Mouse (Mus musculus) heart, embryonic 10.5 days (tissue): ENCODE measurements around the gene Slc26a10. TPM values are rescaled to one million over a fixed set of nuclear protein-coding genes. Genes with fewer than 3 reads are reported as not detected.
"Not testable (repeated sequence)": the region's sequence is repeated elsewhere in the genome, so short reads cannot be mapped to it uniquely, and the experiment has no call there.

ENCODE experiments used
- DNase-seq: peaks from one replicate; pipeline ENCODE4 v3.0.0-alpha.2; 2017; ENCODE audit warnings: low spot score
- H3K27ac ChIP-seq: fragments of 300-500 bp; sonication (generic); 2 replicates; pipeline ENCODE4 v1.5.1; 2016; ENCODE audit warnings: mild to moderate bottlenecking
- H3K27me3 ChIP-seq: fragments of 300-500 bp; sonication (generic); 2 replicates; pipeline ENCODE4 v1.6.1; 2016; ENCODE audit warnings: mild to moderate bottlenecking; ENCODE audit not compliant: poor library complexity, insufficient read depth, severe bottlenecking
- H3K36me3 ChIP-seq: fragments of 300-500 bp; sonication (generic); 2 replicates; pipeline ENCODE4 v1.6.1; 2016; ENCODE audit warnings: mild to moderate bottlenecking, moderate library complexity
- H3K4me1 ChIP-seq: fragments of 300-500 bp; sonication (generic); 2 replicates; pipeline ENCODE4 v1.6.1; 2016; ENCODE audit warnings: mild to moderate bottlenecking
- H3K4me3 ChIP-seq: fragments of 300-500 bp; sonication (generic); 2 replicates; pipeline ENCODE4 v1.5.1; 2016; ENCODE audit warnings: mild to moderate bottlenecking, moderate library complexity
- H3K9me3 ChIP-seq: fragments of 300-500 bp; sonication (generic); 2 replicates; pipeline ENCODE4 v1.6.1; 2016; ENCODE audit warnings: mild to moderate bottlenecking, moderate library complexity
- WGBS: fragments of 180-500 bp; shearing (Covaris S2); methylation state at CpG from one replicate; pipeline ENCODE4 v1.1.7; 2016; 5-methylcytosine and 5-hydroxymethylcytosine counted together
- polyA plus RNA-seq: library from polyadenylated mRNA; unstranded; fragments of >200 nt; fragmentation: Nextera tagmentation; extraction: Ambion mirVana; gene quantifications from 2 replicates; pipeline ENCODE4 v1.2.1, GENCODE M21; 2016

The Slc26a10 gene
- polyA plus RNA-seq, 1 experiment from 2014 or later = 9.2 TPM

GRCm38 (mm10) chr10:127196392-127196791, 15.9 kb upstream of the Slc26a10 start:
- Histone ChIP-seq H3K27ac (peak overlapping the region; percentile 97), H3K4me3 (peak overlapping the region; percentile 94), H3K9me3 (no peaks in the 10 kb centered on the region), H3K4me1 (peaks cover 56% of the 10 kb centered on the region), H3K36me3 (peaks cover 49% of the 10 kb centered on the region), H3K27me3 (no peaks in the 10 kb centered on the region)
- DNase-seq = peak; percentile 92
- WGBS = 4% methylated on average over 5 of the region's 5 CpGs

GRCm38 (mm10) chr10:127195328-127196129, 15.1 kb upstream of the Slc26a10 start, which contains the start of gene Dtx3:
Dtx3 (minus strand) TSS chr10:127195728.
- WGBS = under 1% methylated on average over 40 of the region's 47 CpGs
- H3K27ac ChIP-seq = peak within 1 kb of the TSS; percentile 97
- H3K36me3 ChIP-seq = peaks cover 45% of the 10 kb centered on the region
- peak within 1 kb of the TSS; percentile 94 for H3K4me3 ChIP-seq
- DNase-seq = no peak
- no peaks in the 10 kb centered on the region for H3K9me3 ChIP-seq
- H3K27me3 ChIP-seq = no peaks in the 10 kb centered on the region
- H3K4me1 ChIP-seq = peaks cover 65% of the 10 kb centered on the region

GRCm38 (mm10) chr10:127194428-127195327, 14.2 kb upstream of the Slc26a10 start:
- H3K4me1 ChIP-seq = peaks cover 73% of the 10 kb centered on the region
- WGBS = 14% methylated on average over 22 of the region's 22 CpGs
- no peak for DNase-seq
- peaks cover 36% of the 10 kb centered on the region for H3K36me3 ChIP-seq
- no peaks in the 10 kb centered on the region for H3K9me3 ChIP-seq
- peak overlapping the region; percentile 94 for H3K4me3 ChIP-seq
- no peaks in the 10 kb centered on the region for H3K27me3 ChIP-seq
- peak overlapping the region; percentile 97 for H3K27ac ChIP-seq

GRCm38 (mm10) chr10:127193011-127193410, 12.6 kb upstream of the Slc26a10 start:
- H3K4me1 ChIP-seq = peaks cover 86% of the 10 kb centered on the region

DNA sequence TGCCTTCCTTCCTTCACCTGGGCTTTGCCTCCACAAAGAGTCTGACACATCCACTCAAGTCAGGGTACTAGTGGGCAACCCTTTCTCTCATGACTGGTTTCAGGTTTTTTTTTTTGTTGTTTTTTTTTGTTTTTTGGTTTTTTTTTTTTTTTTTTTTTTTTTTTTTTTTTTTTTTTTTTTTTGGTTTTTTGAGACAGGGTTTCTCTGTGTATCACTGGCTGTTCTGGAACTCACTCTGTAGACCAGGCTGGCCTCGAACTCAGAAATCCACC, 11.5 kb upstream of the Slc26a10 start:
- H3K4me3 ChIP-seq, H3K9me3 ChIP-seq, H3K27ac ChIP-seq, DNase-seq, H3K27me3 ChIP-seq: not testable (repeated sequence)
- 41% methylated on average over 1 of the region's 1 CpGs for WGBS
- H3K4me1 ChIP-seq = peaks cover 86% of the 10 kb centered on the region
- H3K36me3 ChIP-seq = peaks cover 13% of the 10 kb centered on the region

More at GRCm38 (mm10) chr10:127193011-127193410, 12.6 kb upstream of the Slc26a10 start:
- H3K27me3 ChIP-seq = no peaks in the 10 kb centered on the region; the same call in 1 of the 2 replicates
- peaks cover 19% of the 10 kb centered on the region for H3K36me3 ChIP-seq
- DNase-seq = no peak
- H3K27ac ChIP-seq = peak overlapping the region; percentile 43; the same call in 1 of the 2 replicates
- no peak overlapping the region for H3K4me3 ChIP-seq
- H3K9me3 ChIP-seq = no peaks in the 10 kb centered on the region
- 84% methylated on average over 9 of the region's 9 CpGs for WGBS

- 62% methylated on average over 19 of the region's 19 CpGs for WGBS
- Histone ChIP-seq H3K36me3 (peaks cover 18% of the 10 kb centered on the region), H3K4me3 (0 out of 2 replicates have a peak overlapping the region, but pooled peaks have one; percentile 81), H3K27me3 (no peaks in the 10 kb centered on the region; the same call in none of the 2 replicates), H3K9me3 (no peaks in the 10 kb centered on the region), H3K27ac (no peak overlapping the region; the same call in 1 of the 2 replicates), H3K4me1 (peaks cover 80% of the 10 kb centered on the region)
- no peak for DNase-seq
Observed at GRCm38 (mm10) chr10:127191191-127192056, 11.0 kb upstream of the Slc26a10 start.

DNA sequence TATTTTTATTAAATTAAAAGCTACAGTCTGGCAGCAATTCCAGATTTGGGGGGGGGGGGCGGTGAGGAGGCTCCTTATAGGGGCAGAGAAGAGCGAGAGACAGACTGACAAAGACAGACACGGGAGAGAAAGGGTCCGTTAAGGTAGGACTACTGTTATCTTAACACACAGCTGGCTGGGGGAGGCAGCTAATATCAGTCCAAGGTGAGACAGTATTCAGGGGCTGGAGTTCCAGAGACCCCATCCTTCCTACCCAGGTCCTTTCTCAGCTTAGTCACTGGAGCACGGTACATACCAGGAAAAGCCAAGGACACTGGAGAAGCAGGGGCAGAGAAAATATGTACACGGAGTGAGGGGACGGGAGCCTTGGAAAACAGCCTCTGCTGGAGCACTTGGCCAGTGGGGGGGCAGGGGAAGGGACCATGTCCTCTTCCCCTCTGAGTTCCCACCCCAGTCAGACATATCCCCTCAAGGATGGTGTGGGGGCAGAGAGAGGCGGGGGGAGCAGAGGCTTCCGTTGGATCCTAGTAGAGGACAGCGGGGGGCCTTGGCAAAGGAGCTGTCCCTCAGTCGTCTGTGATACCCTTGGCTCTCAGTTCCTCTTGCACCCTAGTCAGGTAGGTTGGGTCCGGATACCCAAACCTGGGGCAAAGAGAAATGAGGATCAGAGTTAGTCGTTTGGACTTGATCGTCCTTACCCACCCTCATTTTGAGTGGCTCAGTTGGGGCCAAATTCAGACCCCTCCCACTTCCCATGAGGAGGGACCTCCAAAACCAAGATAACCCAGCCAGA, 10.1 kb upstream of the Slc26a10 start:
- peaks cover 2% of the 10 kb centered on the region for H3K27me3 ChIP-seq
- DNase-seq = no peak
- peaks cover 19% of the 10 kb centered on the region for H3K36me3 ChIP-seq
- peaks cover 73% of the 10 kb centered on the region for H3K4me1 ChIP-seq
- WGBS = 27% methylated on average over 14 of the region's 14 CpGs
- H3K9me3 ChIP-seq = no peaks in the 10 kb centered on the region
- H3K27ac ChIP-seq = peak overlapping the region; percentile 92
- H3K4me3 ChIP-seq = peak overlapping the region; percentile 81

DNA sequence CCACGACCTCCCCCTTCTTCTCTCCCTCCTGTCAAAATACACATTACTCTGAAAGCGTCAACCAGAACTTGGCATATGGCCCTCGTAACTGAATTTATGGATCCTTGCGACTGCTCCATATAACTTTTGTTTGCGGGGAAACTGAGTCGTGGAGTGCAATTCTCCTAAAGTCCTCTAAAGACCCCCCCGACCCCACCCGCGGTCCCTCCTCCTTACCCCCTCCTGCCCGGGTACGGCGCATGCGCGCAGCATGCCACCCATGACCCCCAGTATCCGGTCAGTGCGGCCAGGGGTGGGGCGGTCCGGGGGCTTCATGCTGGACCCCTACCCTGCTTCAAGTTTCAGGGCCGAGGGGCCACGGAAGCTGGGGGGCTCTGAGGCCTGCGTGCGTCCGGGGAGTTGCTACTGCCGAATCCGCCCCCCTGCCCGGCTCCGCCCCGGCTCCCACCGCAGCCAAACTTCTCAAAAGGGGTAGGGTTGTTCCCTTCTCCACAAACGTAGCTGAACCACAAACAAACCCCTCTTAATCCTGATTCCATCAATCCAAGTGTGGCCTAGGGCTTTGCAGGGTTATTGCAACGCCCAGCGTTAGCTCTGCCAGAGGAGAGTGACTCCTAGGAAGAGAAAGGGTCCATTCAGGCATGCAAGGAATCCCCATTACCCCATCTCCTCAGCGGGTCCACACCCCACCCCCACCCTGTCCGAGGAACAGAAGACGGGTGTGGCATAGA, 9.4 kb upstream of the Slc26a10 start, which contains the start of gene Arhgef25:
TSS of gene Arhgef25 (minus strand) at position 433 of the 731 bp plus-strand sequence.
- H3K9me3 ChIP-seq = no peaks in the 10 kb centered on the region
- WGBS = 1% methylated on average over 35 of the region's 35 CpGs
- peak within 1 kb of the TSS; percentile 81 for H3K4me3 ChIP-seq
- peaks cover 65% of the 10 kb centered on the region for H3K4me1 ChIP-seq
- peaks cover 22% of the 10 kb centered on the region for H3K36me3 ChIP-seq
- H3K27me3 ChIP-seq = peaks cover 10% of the 10 kb centered on the region
- no peak for DNase-seq
- H3K27ac ChIP-seq = peak within 1 kb of the TSS; percentile 92

DNA sequence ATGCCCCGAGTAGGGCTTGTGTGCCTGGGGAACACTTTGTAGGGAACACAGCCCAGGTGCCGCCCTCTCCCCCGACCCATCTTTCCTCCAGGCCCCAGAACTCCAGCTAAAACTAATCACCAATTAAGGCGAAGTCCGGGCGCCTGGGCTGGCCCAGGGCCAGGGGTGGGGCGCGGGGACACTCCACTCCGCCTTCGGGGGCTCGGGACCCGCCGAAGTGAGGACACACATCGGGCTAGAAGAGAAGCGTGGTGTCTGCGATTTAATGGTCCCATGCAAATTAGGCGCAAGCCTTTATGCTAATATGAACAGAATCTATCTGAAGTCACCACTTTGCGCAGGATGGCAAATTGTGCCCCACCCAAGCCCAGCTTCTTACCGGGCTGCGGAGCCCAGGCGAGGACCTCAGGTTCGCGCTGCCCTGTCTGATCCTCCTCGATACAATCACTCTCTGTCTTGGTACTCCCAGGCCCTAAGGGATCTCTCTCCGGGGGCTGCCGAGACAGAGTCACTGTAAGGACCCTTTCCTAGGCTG, 8.7 kb upstream of the Slc26a10 start:
- WGBS = 1% methylated on average over 26 of the region's 26 CpGs
- peaks cover 62% of the 10 kb centered on the region for H3K4me1 ChIP-seq
- DNase-seq = no peak
- H3K27ac ChIP-seq = peak overlapping the region; percentile 92
- H3K27me3 ChIP-seq = peaks cover 16% of the 10 kb centered on the region
- H3K36me3 ChIP-seq = peaks cover 24% of the 10 kb centered on the region
- H3K4me3 ChIP-seq = peak overlapping the region; percentile 81
- H3K9me3 ChIP-seq = no peaks in the 10 kb centered on the region

DNA sequence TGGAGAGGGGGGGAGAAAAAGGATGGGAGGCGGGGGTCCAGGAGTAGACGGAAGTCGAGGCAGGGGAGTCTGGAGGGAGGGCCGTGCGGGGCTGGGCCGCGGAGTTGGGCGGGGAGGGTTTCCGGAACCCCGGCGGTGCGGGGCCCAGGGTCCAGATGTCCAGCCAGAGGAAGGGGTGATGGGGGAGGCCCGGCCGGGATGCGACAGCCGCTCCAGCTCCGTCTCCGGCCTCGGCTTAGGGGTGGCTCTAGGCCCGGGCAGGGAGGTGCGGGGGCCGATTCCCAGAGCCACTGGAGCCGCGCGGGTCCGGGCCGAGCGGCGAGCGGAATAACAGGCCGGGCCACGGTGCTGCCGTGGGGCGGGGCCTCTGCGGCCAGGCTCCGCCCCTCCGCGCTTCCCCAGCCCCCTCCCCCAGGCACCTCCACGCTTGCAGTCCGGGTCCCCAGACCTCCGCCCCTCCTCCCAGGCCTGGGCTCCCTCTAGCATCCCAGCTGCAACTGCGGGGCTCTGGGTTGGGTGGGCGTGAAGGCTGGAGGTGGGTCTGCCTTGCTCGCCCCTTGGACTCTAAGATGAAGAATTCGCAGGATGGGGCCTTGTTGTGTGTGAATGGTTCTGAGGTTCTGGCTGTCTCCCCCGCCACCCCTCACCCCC, 8.1 kb upstream of the Slc26a10 start:
- WGBS = under 1% methylated on average over 45 of the region's 46 CpGs
- Histone ChIP-seq H3K4me1 (peaks cover 68% of the 10 kb centered on the region), H3K36me3 (peaks cover 26% of the 10 kb centered on the region), H3K27me3 (peaks cover 22% of the 10 kb centered on the region), H3K4me3 (peak overlapping the region; percentile 81), H3K9me3 (no peaks in the 10 kb centered on the region), H3K27ac (peak overlapping the region; percentile 92)
- DNase-seq = peak; percentile 88
